Mouse (Mus musculus): ENCODE measurements around the gene Gm28230.

The Gm28230 gene

DNA sequence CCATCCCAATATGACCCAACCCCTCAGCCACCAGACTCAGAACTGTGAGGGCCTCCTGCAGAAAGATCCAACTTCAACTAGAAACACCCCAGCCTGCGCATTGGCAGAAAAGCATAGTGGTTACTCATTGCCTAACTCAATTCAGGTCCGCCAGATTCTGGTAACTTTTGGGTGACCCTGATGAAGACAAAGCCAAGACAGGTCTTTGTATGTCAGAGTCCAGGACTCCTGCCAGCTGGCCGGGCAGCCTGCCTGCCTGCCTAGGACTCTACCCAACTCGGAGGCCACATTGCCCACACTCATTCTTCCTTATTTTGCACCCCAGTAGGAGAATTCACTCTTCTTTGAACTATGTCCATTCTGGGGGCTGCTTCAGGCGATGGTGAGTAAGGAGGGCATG, at the start of gene Gm28230:
Gm28230 (plus strand) TSS at position 178 of the 400 bp plus-strand sequence.
- in situ Hi-C loops (cut with MboI, MseI): no loop called here

DNA sequence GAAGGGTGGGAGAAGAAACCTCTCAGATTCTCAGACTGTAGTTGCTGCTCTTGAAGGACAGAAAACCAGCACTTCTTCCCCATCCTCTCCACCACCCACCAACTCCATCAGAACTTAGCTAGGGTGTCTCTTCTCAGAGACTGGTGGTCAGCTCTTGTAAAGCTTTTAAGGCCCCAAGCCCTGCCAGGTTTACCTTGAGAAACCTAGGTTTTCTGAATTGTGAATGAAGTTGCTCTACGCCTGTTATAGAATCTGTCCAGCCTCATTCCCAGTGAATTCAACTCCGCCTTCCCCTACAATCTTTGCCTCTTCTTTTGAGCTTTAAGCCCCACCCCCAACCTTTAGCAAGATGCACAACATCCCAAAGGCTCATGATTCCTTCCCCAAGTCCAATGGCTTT, 49.4 kb upstream of the Gm28230 start:
- in situ Hi-C loops (cut with MboI, MseI): loop anchor here (10.0 kb wide), 1 partner anchor 612 kb away; no protein-coding TSS in a partner anchor

DNA sequence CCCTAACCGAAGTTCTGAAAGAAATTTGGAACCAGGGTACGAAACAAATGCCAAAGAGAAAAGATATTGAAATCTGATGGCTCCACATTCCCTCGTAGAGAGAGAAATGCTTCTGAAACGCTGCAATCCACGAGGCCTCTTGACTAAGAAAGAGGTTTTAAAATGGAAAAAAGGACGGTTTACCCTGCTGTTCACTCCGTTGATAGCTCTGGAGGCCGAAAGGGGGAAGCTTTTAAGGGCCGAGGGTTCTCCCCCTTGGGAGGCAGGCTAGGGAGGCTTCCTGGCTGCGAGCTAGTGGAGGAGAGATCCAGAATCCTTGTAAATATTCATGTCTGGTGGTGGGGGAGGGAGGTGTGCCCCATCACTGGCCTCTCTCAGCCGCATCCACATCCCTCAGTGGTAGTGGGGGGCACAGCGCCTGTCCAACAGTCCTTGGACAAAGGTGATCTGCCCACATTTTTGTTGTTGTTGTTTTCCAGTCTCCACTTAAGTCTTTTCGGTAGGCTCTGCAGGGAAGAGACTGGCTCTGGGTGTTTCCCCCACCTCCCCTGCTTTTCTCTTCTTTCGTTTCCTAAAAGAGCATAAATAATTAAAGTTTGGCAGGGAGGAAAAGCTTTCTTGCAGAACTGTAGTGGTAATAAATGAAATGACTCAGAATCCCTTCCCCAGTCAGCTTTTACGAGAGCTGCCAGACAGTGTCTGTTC, 47.5 kb upstream of the Gm28230 start, which contains the start of gene Hoxd11:
Hoxd11 (plus strand) TSS at position 667 of the 705 bp plus-strand sequence.
- in situ Hi-C loops (cut with MboI, MseI): loop anchor here (10.0 kb wide), 1 partner anchor 614 kb away; no protein-coding TSS in a partner anchor

DNA sequence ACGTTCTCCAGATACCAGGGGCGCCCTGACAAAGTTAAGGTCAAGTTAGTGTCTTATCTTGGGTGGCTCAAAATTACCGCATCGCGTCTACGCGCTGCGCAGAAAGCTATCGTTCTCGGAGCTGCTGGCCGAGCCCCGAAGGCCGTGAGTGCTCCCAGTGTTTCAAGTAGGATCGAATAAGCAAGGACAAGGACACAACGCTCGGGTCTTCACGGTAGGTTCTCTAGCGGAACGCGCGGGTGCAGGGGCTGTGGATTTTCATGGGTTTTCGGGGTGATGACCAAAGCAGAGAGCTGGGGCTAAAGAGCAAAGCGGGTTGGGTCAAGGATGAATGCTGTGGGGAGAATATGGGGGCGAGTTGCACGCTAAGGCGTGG, 46.9 kb upstream of the Gm28230 start:
- in situ Hi-C loops (cut with MboI, MseI): loop anchor here (10.0 kb wide), 1 partner anchor 615 kb away; no protein-coding TSS in a partner anchor

DNA sequence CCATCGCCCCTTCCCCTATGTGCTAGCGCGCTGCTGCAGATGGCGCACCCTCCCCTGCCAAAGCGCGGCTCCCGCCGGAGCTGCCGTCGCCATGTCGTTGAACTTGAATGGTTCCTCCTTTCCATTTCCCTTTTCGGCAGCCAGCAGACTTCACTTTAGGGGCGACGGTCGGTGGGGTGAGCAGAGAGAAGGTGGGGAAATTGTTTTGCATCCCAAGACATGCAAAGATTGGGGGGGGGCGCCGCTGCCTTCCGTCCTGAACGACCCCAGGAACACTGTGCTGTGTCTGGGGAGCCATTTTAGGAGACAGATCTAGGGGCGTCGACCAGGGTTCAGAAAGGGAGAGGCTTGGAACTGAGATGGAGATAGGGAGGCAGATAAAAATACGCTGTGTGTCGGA, 46.5 kb upstream of the Gm28230 start:
- in situ Hi-C loops (cut with MboI, MseI): loop anchor here (10.0 kb wide), 1 partner anchor 615 kb away; no protein-coding TSS in a partner anchor

DNA sequence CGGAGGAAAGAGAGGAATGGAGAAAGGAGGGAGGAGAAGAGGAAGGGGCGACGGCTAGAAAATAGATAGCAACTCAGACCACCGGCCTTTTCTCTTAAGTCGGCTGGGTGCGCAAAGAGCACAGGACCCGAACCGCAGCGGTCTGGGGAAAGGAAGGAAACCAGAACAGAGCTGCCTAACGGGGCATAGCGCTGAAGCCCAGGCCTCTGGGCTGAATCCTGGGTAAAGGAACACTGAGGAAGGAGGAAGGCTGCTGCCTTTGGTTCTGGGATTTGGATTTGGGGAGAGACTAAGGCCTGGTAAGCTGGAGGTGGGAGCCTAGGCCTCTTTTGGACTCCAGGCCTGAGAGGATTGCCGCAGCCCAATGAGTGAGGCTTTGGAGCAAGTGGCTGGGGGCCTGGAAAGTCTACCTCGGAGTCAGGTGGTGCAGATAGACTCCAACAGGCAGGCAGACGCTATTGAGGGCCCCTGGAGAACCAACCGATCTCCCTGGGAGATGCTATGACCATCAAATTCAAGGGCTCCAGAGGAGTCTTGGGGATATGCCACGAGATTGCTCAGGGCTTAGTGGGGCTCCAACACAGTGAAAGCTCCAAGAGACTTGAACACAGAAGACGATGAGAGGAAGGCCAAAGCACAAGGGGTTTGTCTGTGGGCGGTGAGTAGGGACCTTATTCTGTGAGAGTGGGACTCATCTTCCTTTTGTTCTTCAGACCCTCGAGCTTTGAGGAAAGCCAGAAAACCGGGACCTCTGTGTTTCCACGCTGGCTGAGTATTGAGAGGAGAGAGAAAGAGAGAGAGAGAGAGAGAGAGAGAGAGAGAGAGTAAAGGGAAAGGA, 45.7 kb upstream of the Gm28230 start:
- in situ Hi-C loops (cut with MboI, MseI): no loop called here

DNA sequence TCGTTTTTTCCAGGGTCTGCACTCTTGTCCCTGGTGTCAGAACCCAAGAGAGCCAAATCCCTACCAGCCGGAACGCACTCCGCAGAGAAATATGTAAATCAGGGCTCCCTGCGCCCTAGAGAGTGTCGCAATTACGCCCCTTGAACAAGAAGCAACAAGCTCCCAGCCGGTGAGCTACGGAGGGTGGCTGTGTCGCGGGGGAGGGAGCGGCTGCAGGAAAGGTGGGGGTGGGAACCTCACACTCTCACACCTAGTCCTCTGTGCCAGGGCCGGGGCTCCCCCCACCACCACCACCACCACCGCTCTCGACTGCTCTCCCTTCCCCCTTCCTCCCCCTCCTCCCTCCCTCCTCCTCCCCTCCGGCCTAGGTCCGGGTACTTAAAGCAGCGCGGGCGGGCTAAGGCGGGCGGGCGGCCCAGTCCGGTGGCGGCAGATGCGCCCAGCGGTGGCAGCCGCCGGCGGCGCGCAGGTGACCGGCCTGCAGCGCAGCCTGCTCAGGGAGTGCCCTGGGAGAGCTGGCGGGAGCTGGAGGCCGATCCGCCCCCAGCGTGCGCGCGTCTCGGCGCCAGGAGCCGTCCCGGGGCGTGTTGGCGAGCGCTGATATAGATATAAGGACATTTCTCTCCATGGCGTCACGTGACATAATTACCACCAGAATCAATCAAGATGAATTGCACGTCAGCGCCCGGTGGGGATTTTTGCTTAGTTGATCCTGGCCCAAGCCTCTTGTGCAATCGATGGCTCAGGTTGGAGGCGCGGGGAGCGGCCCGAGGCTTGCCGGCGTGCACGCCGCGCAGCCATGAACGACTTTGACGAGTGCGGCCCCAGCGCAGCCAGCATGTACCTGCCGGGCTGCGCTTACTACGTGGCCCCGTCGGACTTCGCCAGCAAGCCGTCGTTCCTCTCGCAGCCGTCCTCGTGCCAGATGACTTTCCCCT, 44.7 kb upstream of the Gm28230 start:
- in situ Hi-C loops (cut with MboI, MseI): no loop called here

DNA sequence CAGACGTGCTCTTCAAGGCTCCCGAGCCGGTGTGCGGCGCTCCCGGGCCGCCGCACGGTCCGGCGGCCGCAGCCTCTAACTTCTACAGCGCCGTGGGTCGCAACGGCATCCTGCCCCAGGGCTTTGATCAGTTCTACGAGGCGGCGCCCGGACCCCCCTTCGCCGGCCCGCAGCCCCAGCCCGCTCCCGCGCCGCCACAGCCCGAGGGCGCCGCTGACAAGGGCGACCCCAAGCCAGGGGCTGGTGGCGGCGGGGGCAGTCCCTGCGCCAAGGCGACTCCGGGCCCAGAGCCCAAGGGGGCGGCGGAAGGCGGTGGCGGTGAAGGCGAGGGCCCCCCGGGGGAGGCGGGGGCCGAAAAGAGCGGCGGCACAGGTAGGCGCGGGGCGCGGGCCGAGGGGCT, 43.7 kb upstream of the Gm28230 start:
- in situ Hi-C loops (cut with MboI, MseI): no loop called here

DNA sequence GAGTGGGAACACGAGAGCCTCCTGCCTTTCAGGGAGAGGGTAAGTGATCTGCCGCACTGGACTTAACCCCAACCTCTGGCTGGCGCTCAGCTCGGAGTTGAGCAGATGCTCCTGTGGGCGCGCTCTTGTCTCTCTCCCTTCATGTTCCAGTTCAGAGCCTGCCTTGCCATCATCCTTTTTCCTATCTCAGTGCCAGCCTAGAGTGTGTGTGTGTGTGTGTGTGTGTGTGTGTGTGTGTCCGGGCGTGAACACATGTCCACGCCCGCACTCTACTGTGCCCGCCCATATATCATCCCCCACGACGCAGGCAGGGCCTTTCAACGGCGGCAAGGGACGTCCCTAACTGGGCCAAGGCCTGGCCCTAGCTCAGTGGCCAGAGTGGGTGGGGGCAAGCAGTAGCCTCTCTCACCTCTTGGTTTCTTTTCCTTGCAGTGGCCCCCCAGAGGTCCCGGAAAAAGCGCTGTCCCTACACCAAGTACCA, 43.0 kb upstream of the Gm28230 start:
- in situ Hi-C loops (cut with MboI, MseI): no loop called here

DNA sequence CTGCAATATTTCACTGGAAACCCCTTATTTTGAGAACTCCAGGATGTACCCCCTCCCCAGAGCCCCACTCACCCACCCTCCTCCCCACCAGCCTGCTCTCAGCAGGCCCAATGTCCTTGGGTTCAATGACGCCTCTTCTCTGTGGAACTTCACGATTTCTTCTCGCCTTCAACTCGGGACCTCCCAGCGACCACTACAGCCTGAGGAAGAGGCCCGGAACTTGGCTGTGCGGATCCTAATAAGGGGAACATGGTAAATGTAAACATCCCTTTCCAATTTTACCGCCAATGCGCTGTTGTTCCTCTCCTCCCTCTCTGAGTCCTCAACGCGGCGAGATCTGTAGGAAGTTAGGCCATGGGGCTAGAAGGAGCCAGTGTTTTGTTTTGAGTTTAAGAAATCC, 42.4 kb upstream of the Gm28230 start:
- in situ Hi-C loops (cut with MboI, MseI): no loop called here

DNA sequence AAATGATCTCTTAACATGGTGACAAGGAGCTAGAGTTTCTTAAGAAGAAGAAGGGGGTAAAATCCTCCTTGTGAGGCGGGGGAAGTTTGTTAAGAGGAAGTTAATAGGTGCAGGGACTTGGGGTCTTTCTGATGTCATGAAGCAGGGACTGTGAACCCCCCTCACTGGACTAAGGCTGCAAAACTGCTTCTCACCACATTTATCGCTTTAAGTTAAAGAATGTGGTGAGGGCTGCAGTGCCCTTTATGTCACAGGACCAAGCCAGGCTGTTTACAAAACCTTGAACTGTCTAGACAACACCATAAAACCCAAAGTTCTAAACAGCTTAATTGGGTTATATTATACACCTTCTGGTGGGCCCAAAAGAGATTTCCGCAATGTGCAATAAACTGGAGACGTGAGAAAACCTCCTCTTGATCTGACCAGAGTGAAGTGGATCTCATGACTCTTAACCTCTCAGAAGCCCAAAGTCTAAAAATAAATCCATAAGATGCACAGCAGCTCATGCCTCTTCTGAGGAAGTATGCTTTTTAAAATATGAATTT, 41.4 kb upstream of the Gm28230 start:
- in situ Hi-C loops (cut with MboI, MseI): no loop called here

DNA sequence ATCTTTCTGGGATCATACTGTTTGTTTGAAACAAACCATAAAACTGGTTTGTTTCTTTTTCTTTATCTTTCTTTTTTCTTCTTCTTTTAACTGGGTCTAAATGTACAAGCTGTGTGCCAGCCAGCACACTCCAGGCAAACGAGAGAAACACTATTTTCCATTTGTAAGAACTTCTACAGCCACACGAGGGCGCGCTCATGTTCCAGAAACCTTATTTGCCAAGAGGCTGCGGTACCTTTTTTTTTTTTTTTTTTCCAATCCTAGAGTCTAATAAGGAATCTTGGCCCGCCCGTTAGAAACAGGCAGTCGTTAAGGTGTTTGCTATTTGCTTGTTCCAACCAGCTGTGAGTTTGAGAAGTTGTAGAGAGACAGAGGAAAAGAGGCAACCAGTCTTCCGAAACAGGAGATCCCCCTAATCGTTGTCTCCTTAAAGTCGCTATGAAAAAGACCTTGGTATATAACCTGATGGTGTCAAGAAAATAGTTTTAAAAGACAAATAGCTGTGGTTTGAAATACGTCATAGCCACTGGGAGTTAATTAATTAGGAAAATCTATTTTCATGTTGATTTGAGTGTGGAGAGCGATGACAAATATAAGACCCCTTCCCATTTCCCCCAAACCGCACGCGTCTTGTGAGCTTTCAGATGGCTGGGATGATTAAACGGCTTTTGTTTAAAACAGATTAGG, 40.1 kb upstream of the Gm28230 start:
- in situ Hi-C loops (cut with MboI, MseI): no loop called here

DNA sequence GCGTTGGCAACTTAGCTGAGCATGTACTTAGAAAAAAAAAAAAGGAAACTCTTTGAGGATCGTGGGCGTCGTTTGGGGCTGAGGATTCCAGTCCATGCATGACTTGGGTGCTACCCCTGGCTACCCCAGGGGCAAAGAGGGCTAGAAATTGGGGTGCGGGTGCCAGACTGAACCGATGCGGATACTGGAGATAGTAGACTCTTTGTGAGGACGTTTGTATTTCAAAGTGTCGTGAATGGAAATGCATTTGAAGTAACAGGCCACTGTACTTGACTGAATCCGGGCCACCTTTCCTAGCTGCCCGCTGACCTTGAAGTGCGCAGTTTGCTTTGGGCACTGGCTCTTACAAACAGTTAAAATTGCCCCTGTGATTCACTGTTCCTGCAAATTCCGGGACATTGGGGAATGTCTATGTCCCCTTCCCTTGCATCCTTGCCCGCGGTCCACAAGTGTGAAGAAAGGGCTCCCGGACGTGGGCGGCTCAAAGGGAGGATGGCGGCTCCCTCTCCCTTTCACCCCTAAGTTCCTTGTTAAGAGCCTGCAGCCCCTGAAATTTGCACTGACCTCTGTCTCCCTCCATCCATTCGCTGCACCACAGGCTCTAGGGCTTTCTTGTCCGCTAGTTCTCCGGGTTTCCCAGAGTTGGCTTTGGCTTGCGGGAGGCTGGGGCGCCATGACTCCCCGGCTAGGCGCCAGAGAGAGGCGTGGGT, 39.4 kb upstream of the Gm28230 start:
- in situ Hi-C loops (cut with MboI, MseI): no loop called here

DNA sequence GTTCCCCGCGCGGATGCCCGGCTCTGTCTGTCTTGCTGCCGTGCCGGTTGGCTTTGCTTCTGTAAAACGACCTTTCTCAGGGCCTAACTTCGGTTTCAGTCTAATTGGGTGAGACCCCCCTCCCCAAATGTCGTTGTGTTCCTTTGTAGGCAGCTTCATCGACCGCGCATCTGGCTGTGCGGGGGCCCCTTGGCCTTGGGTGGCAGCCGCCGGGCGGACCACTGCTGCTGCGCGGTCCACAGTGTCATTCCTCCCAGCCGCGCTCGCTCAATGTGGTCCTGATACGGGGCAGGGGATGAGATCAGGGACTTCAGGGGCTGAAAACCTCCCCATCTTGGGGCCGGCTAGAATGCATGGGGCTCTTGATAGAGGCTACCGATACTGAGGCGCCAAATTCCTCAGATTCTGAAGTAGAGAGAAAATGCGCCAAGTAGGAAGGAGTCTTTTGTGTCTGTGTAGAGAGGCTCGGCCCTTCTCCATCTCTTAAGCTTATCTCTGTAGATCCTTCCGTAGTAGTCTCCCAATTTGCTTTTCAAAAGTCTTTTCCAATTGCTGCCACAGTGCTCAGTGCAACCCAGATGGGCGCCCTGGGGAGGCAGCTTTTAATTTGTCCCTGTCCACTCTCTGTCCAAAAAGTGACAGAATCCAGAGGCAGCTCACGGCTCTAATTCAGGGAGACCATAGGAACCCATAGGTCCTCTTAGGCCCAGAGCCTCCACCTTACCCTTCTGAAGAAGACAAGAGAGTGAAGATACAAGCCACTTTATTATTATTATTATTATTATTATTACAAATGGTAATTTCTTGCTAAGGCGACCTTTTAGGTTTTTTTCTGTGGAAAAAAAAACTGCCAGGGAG, 38.6 kb upstream of the Gm28230 start:
- in situ Hi-C loops (cut with MboI, MseI): no loop called here

DNA sequence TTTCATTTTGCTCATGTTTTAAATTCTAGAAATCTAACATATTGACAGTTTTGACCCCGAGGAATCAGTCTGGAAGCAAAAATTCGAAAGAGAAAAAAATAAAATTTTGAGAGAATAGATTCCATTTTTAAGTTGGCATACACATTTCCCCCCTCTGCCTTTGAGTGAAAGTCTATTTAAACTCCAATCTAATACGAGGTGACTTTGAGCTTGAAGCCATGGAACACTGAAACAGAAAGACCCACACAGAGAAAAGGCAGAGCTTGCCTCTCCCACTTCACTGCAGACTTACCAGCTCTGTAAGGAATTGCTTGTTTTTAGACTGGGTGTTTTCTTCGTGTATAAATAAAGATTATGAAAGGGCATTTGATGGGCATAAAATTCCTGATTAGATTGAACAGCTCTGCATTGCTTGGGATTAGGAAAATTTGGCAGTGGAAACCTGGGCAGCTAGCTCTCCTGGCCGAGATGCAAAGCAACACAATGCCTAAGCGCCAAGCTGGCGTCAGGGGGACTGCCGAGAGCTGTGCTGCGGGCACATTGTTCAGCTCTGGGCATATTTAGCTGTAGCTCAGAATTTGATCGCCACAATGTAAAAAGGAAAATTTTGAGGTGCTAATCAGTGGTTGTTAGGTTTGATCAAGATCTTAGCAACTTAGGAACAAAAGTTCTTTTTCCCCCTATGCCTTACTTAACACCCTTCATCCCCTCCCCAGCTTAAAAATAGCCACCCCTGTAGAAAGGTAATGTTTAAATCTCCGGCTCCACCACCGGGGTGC, 37.5 kb upstream of the Gm28230 start:
- in situ Hi-C loops (cut with MboI, MseI): no loop called here

DNA sequence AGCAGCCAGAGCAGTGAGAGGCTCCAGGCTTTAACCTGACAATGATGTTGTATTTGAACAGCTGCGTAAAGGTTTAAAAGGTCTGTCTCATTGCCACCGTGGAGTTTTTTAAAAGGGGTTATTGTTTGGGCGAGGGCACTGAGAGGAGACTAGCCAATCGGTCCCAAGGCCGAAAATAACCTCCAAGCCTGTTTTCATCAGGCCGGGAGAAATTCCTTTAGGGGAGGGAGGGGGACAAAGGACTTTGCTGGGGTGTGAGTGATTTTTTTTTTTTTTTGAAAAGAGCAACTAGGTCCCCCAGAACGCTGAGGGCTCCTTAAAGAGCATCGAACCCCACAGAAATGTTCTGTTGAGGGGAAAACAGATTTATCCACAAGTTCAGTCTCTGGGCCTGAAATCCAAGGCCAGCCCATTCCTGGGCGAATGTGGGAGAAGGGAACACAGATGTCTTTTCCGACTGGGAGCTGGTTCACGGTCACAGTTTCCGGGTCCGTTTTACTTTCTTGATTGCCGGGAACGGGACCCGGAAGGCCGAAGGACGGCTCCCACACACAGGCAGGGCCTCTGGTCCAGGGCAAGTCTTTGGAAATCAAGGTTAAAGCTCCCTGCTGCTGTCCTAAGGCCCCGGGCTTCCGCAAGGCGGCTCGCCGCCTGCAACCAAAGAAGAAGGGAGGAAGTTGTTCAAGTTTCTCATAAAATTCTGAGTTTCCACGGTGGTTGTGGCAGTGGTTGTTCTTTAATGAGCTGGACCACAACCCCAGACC, 36.8 kb upstream of the Gm28230 start:
- in situ Hi-C loops (cut with MboI, MseI): loop anchor here (5.0 kb wide), 1 partner anchor 58 kb away; no protein-coding TSS in a partner anchor

DNA sequence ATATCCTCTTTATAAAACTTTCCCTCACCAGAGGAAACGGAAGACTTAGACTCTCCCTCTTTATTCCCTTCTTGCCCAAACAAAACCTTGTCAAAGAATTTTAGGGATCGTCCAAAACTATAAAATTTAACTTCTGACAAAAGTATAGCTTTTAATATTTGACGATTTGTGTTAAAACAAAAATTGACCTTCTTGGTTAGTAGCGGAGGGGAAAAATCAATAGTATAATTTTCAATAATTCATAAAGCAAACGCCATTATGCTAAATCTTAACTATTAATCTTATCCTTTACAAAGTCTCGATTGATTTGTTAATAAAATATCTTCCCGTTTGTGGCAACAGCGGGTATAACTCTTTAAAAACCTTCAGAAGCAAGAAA, 36.2 kb upstream of the Gm28230 start:
- in situ Hi-C loops (cut with MboI, MseI): loop anchor here (5.0 kb wide), 1 partner anchor 57 kb away; no protein-coding TSS in a partner anchor

Data from T-helper 2 cell (primary cell).